Mouse (Mus musculus): ENCODE data around the gene Hist1h3e.

The Hist1h3e gene

GRCm38 (mm10) chr13:23536076-23536822, 25.9 kb downstream of the Hist1h3e start:
- DNase-seq = no peak

DNA sequence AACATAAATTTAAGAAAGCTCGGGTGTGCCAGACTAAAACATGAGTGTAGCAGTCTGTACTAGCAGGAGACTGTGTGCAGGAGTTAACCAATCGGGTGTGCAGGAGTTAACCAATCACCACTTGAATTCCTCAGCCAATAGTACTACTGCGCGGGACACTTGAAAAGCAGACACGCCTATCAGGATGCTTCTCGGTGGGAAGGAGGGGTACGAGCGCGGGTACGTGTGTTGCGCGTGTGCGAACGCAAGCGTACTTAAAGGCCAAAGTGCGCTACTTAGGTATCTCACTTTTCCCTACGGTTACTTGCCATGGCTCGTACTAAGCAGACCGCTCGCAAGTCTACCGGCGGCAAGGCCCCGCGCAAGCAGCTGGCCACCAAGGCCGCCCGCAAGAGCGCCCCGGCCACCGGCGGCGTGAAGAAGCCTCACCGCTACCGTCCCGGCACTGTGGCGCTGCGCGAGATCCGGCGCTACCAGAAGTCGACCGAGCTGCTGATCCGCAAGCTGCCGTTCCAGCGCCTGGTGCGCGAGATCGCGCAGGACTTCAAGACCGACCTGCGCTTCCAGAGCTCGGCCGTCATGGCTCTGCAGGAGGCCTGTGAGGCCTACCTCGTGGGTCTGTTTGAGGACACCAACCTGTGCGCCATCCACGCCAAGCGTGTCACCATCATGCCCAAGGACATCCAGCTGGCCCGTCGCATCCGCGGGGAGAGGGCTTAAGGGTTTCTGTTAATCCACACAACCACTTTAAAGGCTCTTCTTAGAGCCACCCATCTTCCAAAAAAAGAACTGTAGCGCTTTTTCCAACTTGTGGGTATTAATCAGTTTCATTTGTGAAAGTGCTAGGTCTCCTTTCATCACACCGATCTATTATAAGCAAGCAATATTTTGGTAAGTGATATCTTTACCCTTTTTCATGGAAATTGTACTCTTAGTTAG, 26.8 kb downstream of the Hist1h3e start, which contains the start of gene Hist1h3g:
Hist1h3g (plus strand) TSS at position 286 of the 939 bp plus-strand sequence.
- peak; percentile 89 to 93 for DNase-seq

GRCm38 (mm10) chr13:23534368-23535131, 27.6 kb downstream of the Hist1h3e start:
- DNase-seq = no peak

DNA sequence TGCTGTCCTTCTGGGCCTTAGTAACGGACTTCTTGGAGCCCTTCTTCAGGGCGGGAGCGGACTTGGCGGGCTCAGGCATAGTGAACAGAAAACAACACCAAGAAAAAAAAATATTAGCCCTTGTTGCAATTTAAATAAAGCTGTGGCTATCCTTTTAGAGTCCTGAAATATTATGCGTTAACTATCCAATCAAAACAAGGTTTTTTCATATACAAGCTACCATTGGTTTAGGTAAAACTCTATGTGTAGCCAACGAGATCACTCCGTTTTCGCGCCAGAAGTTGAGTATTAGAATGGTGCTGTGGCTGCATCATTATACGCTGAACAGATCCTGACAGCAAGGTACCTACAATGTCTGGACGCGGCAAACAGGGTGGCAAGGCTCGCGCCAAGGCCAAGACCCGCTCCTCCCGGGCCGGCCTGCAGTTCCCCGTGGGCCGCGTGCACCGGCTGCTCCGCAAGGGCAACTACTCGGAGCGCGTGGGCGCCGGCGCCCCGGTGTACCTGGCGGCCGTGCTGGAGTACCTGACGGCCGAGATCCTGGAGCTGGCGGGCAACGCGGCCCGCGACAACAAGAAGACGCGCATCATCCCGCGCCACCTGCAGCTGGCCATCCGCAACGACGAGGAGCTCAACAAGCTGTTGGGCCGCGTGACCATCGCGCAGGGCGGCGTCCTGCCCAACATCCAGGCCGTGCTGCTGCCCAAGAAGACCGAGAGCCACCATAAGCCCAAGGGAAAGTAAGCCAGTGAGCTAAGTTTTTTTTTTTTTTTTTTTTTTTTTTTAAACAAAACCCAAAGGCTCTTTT, 28.4 kb downstream of the Hist1h3e start, which contains the start of gene Hist1h2af:
Hist1h2af (plus strand) TSS at position 347 of the 808 bp plus-strand sequence.
- DNase-seq = peak; percentile 73 to 79

DNA sequence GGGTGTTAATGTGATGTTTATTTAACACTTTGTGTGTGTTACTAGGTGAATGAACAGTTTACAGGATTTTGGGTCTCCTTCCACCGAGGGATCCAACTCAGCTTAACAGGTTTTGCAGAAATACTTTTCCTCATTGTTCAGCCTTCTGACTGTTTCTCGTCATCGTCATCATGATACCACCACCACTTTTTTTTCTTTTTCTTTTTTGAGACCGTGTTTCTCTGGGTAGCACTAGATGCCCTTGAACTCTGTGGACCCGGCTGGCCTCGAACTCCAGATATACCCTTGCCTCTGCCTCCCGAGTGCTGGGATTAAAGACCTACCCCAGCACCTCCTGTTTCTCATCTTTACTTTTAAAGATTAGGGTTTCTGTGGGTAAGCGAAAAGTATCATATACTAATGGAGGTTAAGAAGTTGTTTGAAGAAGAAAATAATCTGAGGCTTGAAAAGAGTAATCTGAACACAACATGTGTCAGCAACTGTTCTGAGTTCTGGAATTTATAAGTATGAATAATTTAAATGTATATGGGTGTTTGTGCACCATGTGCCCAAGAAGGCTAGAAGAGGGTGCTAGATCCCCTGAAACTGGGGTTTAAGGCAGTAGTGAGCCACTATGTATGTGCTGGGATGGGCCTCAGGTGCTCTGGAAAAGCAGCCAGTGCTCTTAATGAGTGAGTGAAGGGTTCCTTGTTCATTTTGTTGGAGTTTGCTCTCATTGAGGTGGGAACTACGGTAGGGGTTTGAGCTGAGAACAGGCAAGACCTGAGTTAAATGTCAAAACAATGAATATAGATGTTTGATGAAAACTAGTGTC, 29.7 kb downstream of the Hist1h3e start:
- no peak for DNase-seq

DNA sequence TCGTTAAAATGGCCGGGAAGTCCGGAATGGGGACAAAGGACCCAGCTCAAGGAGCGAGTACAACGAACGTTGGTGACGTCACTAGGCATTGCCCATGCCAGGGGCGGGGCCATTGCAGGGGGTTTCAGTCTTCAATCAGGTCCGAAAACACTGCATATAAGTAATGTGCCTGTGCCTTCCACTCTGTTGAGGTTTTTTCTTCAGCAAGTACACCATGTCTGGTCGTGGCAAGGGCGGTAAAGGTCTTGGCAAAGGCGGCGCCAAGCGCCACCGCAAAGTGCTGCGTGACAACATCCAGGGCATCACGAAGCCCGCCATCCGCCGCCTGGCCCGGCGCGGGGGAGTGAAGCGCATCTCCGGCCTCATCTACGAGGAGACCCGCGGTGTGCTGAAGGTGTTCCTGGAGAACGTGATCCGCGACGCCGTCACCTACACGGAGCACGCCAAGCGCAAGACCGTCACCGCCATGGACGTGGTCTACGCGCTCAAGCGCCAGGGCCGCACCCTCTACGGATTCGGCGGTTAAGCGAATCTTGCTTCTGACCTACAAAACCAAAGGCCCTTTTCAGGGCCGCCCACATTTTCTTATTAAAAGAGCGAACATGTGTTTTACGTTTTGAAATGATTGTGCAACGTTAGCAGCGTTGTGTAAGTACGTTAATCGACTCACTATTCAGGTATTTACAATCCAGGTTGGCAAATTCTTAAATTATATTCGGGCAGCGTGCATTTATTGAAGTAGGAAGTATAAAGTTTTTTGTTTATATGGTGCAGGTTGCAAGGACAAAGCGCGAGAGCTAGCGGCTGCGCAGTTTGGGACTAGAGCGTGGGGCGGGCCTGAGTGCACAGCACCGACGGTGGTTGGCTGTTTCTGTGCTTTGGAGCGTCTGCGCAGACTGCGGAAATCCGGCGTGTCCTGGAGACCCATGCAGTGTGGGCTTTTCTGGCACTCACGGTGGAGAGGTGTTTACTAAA, 31.0 kb downstream of the Hist1h3e start, which contains the start of gene Hist1h4h:
Hist1h4h (plus strand) TSS at position 150 of the 975 bp plus-strand sequence.
- DNase-seq = peak; percentile 97 to 99

GRCm38 (mm10) chr13:23530181-23530900, 31.8 kb downstream of the Hist1h3e start:
- peak; percentile 75 to 80 for DNase-seq

DNA sequence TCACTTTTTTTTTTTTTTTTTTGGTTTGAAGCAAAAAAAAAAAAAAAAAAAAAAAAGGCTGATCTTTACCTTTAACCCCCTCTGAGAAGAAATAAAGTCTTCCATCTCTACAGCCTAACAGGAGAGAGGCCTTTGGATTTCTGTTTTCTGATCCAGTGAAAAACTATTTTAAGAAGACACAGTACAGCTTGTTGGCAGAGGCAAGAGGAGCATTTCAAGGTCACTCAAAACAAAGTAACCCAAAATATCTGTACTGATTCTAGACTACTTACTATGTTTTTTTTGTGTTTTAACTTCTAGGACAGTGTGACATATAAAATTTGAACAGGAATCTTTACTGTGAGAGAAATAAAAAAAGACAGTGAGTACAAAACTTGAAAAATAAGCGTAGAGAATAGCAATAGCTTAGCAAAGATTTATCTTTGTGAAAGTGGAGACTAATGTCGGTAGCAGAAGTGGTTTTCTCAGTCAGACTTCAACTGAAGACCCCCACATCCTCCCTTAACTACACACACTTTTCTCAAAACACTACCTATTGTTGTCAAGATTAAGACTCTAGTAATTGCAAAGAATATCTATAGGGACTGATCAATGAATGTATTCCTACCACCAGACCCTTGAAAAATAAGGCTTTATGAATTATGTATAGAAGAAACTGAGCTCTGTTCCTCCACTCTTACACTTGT, 32.5 kb downstream of the Hist1h3e start:
- DNase-seq = no peak

GRCm38 (mm10) chr13:23529005-23529404, 33.2 kb downstream of the Hist1h3e start:
- no peak for DNase-seq

- DNase-seq = peak; percentile 97
Observed at GRCm38 (mm10) chr13:23526312-23526711, 35.9 kb downstream of the Hist1h3e start.

DNA sequence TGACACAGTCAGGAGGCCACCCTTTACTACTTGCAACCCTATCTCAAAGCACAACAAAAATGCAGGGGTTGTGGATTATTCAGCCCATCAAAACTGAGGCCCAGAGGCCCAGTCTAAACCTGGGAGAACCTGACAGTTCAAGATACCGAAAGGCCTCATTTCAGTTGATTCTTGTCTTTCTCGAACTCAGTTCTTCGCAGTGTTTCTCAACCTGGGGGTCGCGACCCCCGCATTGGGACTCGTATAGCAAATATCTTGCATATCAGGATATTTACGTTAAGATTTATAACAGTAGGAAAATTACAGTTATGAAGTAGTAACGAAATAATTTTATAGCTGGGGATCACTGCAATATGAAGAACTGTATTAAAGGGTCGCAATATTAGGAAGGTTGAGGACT, 36.3 kb downstream of the Hist1h3e start:
- DNase-seq = no peak

- peak; percentile 85 for DNase-seq
Observed at GRCm38 (mm10) chr13:23524654-23525053, 37.5 kb downstream of the Hist1h3e start.

DNA sequence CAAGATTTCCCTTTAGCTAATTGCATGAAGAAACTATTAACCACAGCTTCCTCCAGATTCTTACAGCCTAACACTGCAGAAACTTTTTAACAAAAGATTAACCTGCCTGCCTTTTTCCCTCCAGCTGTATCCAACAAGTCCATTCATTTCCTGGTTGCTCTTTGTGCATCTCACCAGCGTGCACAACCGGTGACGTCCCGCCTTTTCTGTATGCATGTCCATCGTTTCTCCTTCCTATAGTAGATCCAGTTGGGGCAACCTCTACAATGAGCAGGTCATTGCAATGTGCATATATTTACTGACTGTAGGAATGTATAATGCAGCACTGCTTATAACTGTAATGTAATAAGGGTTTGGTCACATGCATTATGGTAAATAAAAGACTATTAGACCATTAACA, 38.2 kb downstream of the Hist1h3e start:
- DNase-seq = no peak

- DNase-seq = peak; percentile 78 to 86
Observed at GRCm38 (mm10) chr13:23521703-23522102, 40.5 kb downstream of the Hist1h3e start.

DNA sequence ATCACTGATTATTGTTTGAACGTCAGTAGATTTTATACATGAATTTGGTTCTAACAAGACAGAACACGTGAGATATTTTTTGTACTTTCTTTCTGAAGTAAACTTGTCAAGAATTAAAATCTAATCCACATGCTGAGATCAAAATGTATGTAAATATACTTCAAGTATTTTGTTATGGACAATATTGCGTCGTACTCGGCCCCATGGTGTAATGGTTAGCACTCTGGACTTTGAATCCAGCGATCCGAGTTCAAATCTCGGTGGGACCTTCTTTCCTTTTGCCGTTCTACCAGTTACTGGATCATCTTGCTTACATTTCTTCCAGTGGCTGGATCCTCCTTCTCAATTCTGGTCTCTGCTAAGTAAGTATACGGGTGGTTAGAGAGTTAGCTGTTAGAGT, 42.8 kb downstream of the Hist1h3e start:
- DNase-seq = peak; percentile 82 to 83

- DNase-seq = peak; percentile 87 to 88
Observed at GRCm38 (mm10) chr13:23518885-23519284, 43.3 kb downstream of the Hist1h3e start.

DNA sequence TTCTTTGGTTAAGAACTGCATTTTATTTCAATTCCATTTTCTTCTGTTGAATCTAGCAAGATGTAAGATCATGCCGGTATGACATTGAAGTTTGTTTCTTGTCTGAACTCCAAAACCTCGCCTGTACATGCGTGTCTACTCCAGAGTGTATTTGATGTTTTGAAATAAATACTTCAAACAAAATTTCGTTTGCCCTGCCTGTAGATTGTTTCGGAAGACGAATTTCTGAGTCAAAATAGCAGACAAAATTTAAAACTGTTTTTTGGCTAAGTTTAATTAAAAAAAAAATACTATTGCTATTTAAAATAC, 43.9 kb downstream of the Hist1h3e start:
- no peak for DNase-seq

DNA sequence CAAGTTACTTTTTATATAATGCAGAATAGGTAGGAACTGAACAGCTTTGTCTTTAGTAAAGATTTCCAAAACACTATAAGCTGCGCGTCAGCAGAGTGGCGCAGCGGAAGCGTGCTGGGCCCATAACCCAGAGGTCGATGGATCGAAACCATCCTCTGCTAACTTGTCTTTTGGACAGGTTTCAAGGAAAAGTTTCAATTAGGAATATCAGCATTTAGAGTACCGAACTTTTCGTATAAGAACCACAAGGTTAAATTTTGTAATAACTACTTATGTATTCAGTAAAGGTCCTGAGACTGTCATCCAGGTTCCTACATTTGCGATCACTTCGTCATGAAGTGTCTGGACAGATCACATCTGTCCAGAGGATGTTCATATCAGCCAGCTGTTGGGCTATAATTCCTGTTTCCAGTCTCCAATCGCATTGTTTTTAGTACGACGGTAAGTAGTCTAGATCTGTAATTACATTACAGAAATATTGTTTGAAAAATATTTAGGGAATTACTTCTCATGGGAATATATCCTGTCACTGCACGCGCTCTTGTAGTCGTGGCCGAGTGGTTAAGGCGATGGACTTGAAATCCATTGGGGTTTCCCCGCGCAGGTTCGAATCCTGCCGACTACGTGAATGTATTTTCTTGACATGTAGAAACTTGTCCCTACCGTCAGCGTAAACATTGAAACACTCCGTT, 44.4 kb downstream of the Hist1h3e start:
- DNase-seq = peak; percentile 91 to 93
